Mouse (Mus musculus) liver, adult 2 months (tissue): ENCODE measurements around the gene Hcfc1r1.

Experiments used
- CTCF ChIP-seq: fragments of 200-500 bp; IDR thresholded peaks from 2 replicates; pipeline ENCODE4 v1.5.1; 2011; ENCODE audit warnings: low read depth, low read length, control low read depth
- POLR2A ChIP-seq: fragments of 200-500 bp; IDR thresholded peaks from 2 replicates; pipeline ENCODE4 v1.6.1; 2011; ENCODE audit warnings: low read length, control low read depth; ENCODE audit not compliant: insufficient read depth; ENCODE audit errors: extremely low read depth

DNA sequence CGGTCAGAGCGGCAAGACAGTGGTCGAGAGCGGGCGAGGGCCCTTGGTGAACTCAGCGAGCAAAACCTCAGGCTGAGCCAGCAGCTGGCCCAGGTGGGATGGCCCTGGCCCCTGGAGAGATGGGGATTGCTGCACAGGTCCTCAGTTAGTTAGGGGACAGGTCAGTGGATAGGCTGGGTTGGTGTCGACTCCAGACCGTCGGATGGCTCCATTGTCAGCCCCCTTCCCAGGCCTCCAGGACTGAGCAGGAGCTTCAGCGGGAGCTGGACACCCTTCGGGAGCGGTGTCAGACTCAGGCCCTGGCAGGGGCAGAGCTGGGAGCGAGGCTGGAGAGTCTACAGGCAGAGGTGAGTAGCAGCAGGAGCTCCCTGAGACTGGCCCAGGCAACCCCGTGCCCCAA, 7.9 kb upstream of the Hcfc1r1 start:
- TF ChIP-seq CTCF (no peak), POLR2A (no peak)
